Mouse (Mus musculus): ENCODE measurements around the gene Sdhaf2. TPM values are rescaled to one million over a fixed set of nuclear protein-coding genes. Genes with fewer than 3 reads are reported as not detected.
A peak's percentile ranks its signal among the peaks of the same experiment; 100 is the strongest.

Sdhaf2 gene
- total and polyA plus RNA-seq, 2 experiments from 2014 or later = 51.5 to 56.1 TPM

- Histone ChIP-seq H3K4me2 (ENCODE audit: low read depth, low read length, poor library complexity, severe bottlenecking) (no peak overlapping the region), H3K27ac (ENCODE audit: low read depth, low read length) (no peak overlapping the region), H3K4me3 (ENCODE audit: low read depth, low read length) (no peak overlapping the region), H3K9me3 (ENCODE audit: low read length) (no peaks in the 10 kb centered on the region), H3K9ac (replicated peaks; ENCODE audit: low read length, poor library complexity, severe bottlenecking) (no peak overlapping the region), H3K36me3 (ENCODE audit: insufficient read depth, low read length) (peaks cover 34% of the 10 kb centered on the region), H3K27me3 (ENCODE audit: insufficient read depth, low read length) (no peaks in the 10 kb centered on the region), H3K4me1 (ENCODE audit: insufficient read depth, low read length) (no peaks in the 10 kb centered on the region)
- no peak for ATAC-seq (ENCODE audit: low FRiP score)
- DNase-seq (ENCODE audit: low spot score) = no peak
- peak; percentile 34 for TF ChIP-seq CTCF (IDR thresholded peaks at IDR 0.05)
- 98% methylated on average over 1 of the region's 1 CpGs for WGBS
Observed at GRCm38 (mm10) chr19:10530082-10530481, 4.1 kb upstream of the Sdhaf2 start.

GRCm38 (mm10) chr19:10525106-10525901 lies 638 bp downstream of the Sdhaf2 start, which contains the start of gene Cpsf7:
TSS of gene Cpsf7 (plus strand) at chr19:10525266.
- peak within 1 kb of the TSS; percentile 98 for H3K27ac ChIP-seq (ENCODE audit: low read depth, low read length)
- no peaks in the 10 kb centered on the region for H3K9me3 ChIP-seq (ENCODE audit: low read length)
- no peak for TF ChIP-seq CTCF (IDR thresholded peaks at IDR 0.05)
- peaks cover 8% of the 10 kb centered on the region; the same call in 1 of the 2 replicates for H3K4me1 ChIP-seq (ENCODE audit: insufficient read depth, low read length)
- DNase-seq (ENCODE audit: low spot score) (peak; percentile 96), ATAC-seq (ENCODE audit: low FRiP score) (peak; percentile 92)
- WGBS = under 1% methylated on average over 73 of the region's 93 CpGs
- H3K36me3 ChIP-seq (ENCODE audit: insufficient read depth, low read length) = 0 out of 2 replicates have a peak, but pooled peaks cover 1% of the 10 kb centered on the region
- H3K9ac ChIP-seq (replicated peaks; ENCODE audit: low read length, poor library complexity, severe bottlenecking) = peak within 1 kb of the TSS; percentile 97
- H3K4me2 ChIP-seq (ENCODE audit: low read depth, low read length, poor library complexity, severe bottlenecking) = peak within 1 kb of the TSS; percentile 73
- H3K27me3 ChIP-seq (ENCODE audit: insufficient read depth, low read length) = no peaks in the 10 kb centered on the region
- H3K4me3 ChIP-seq (ENCODE audit: low read depth, low read length) = peak within 1 kb of the TSS; percentile 94

GRCm38 (mm10) chr19:10524784-10525105 lies 1.2 kb downstream of the Sdhaf2 start:
- WGBS = 0% methylated on average over 19 of the region's 19 CpGs
- TF ChIP-seq CTCF (IDR thresholded peaks at IDR 0.05) = no peak
- no peak for DNase-seq (ENCODE audit: low spot score)
- Histone ChIP-seq H3K27ac (ENCODE audit: low read depth, low read length) (peak overlapping the region; percentile 98), H3K4me3 (ENCODE audit: low read depth, low read length) (peak overlapping the region; percentile 94), H3K27me3 (ENCODE audit: insufficient read depth, low read length) (no peaks in the 10 kb centered on the region), H3K9me3 (ENCODE audit: low read length) (no peaks in the 10 kb centered on the region), H3K9ac (replicated peaks; ENCODE audit: low read length, poor library complexity, severe bottlenecking) (peak overlapping the region; percentile 97), H3K36me3 (ENCODE audit: insufficient read depth, low read length) (no peaks in the 10 kb centered on the region), H3K4me1 (ENCODE audit: insufficient read depth, low read length) (peaks cover 8% of the 10 kb centered on the region; the same call in 1 of the 2 replicates), H3K4me2 (ENCODE audit: low read depth, low read length, poor library complexity, severe bottlenecking) (peak overlapping the region; percentile 73)
- ATAC-seq (ENCODE audit: low FRiP score) = no peak

- no peak for TF ChIP-seq CTCF (IDR thresholded peaks at IDR 0.05)
- DNase-seq (ENCODE audit: low spot score) (no peak), ATAC-seq (ENCODE audit: low FRiP score) (no peak)
- peaks cover 8% of the 10 kb centered on the region; the same call in 1 of the 2 replicates for H3K4me1 ChIP-seq (ENCODE audit: insufficient read depth, low read length)
- H3K27ac ChIP-seq (ENCODE audit: low read depth, low read length) = no peak overlapping the region
- 87% methylated on average over 5 of the region's 5 CpGs for WGBS
- peak overlapping the region; percentile 73; the same call in 1 of the 2 replicates for H3K4me2 ChIP-seq (ENCODE audit: low read depth, low read length, poor library complexity, severe bottlenecking)
- H3K9ac ChIP-seq (replicated peaks; ENCODE audit: low read length, poor library complexity, severe bottlenecking) = no peak overlapping the region
- no peaks in the 10 kb centered on the region for H3K9me3 ChIP-seq (ENCODE audit: low read length)
- H3K4me3 ChIP-seq (ENCODE audit: low read depth, low read length) = no peak overlapping the region
- no peaks in the 10 kb centered on the region for H3K36me3 ChIP-seq (ENCODE audit: insufficient read depth, low read length)
- H3K27me3 ChIP-seq (ENCODE audit: insufficient read depth, low read length) = no peaks in the 10 kb centered on the region
Observed at GRCm38 (mm10) chr19:10523483-10524080, 2.4 kb downstream of the Sdhaf2 start.

- H3K27me3 ChIP-seq (ENCODE audit: insufficient read depth, low read length) = no peaks in the 10 kb centered on the region
- H3K27ac ChIP-seq (ENCODE audit: low read depth, low read length) = no peak overlapping the region
- DNase-seq (ENCODE audit: low spot score) (no peak), ATAC-seq (ENCODE audit: low FRiP score) (no peak)
- H3K4me1 ChIP-seq (ENCODE audit: insufficient read depth, low read length) = peaks cover 8% of the 10 kb centered on the region; the same call in 1 of the 2 replicates
- H3K36me3 ChIP-seq (ENCODE audit: insufficient read depth, low read length) = peaks cover 4% of the 10 kb centered on the region; the same call in 1 of the 2 replicates
- H3K9me3 ChIP-seq (ENCODE audit: low read length) = no peaks in the 10 kb centered on the region
- H3K9ac ChIP-seq (replicated peaks; ENCODE audit: low read length, poor library complexity, severe bottlenecking) = no peak overlapping the region
- no peak for TF ChIP-seq CTCF (IDR thresholded peaks at IDR 0.05)
- H3K4me3 ChIP-seq (ENCODE audit: low read depth, low read length) = no peak overlapping the region
- H3K4me2 ChIP-seq (ENCODE audit: low read depth, low read length, poor library complexity, severe bottlenecking) = no peak overlapping the region
- 88% methylated on average over 1 of the region's 1 CpGs for WGBS
Observed at GRCm38 (mm10) chr19:10521926-10522325, 4.0 kb downstream of the Sdhaf2 start.

GRCm38 (mm10) chr19:10520355-10520754 lies 5.6 kb downstream of the Sdhaf2 start:
- WGBS = 40% methylated on average over 1 of the region's 1 CpGs

More at GRCm38 (mm10) chr19:10520355-10520754, 5.6 kb downstream of the Sdhaf2 start:
- ATAC-seq (ENCODE audit: low FRiP score) (no peak), DNase-seq (ENCODE audit: low spot score) (peak; percentile 39)
- H3K9me3 ChIP-seq (ENCODE audit: low read length) = no peaks in the 10 kb centered on the region
- peaks cover 8% of the 10 kb centered on the region; the same call in 1 of the 2 replicates for H3K4me1 ChIP-seq (ENCODE audit: insufficient read depth, low read length)
- H3K4me2 ChIP-seq (ENCODE audit: low read depth, low read length, poor library complexity, severe bottlenecking) = no peak overlapping the region
- H3K9ac ChIP-seq (replicated peaks; ENCODE audit: low read length, poor library complexity, severe bottlenecking) = no peak overlapping the region
- H3K27ac ChIP-seq (ENCODE audit: low read depth, low read length) = no peak overlapping the region
- H3K36me3 ChIP-seq (ENCODE audit: insufficient read depth, low read length) = peaks cover 16% of the 10 kb centered on the region
- no peaks in the 10 kb centered on the region for H3K27me3 ChIP-seq (ENCODE audit: insufficient read depth, low read length)
- peak; percentile 72 for TF ChIP-seq CTCF (IDR thresholded peaks at IDR 0.05)
- H3K4me3 ChIP-seq (ENCODE audit: low read depth, low read length) = no peak overlapping the region

Data from midbrain, postnatal 0 days (tissue).